Mouse (Mus musculus) heart, adult 8-10 months (tissue): ENCODE results near the gene Polr3b. TPM values are rescaled to one million over a fixed set of nuclear protein-coding genes. Genes with fewer than 3 reads are reported as not detected.

Experiments
- DNase-seq: peaks from one replicate; pipeline ENCODE4 v3.0.0; 2022; ENCODE audit warnings: low spot score
- total RNA-seq, 4 experiments: library from RNA; stranded (reverse); gene quantifications; 2 replicates each; pipeline ENCODE4 v1.2.4; 2022

The Polr3b gene
- total RNA-seq, 4 experiments from 2014 or later, result 10.7 to 11.6 (median 11.0) TPM

- DNase-seq, result no peak
Observed at GRCm38 (mm10) chr10:84710192-84710591, 88.1 kb downstream of the Polr3b start.

DNA sequence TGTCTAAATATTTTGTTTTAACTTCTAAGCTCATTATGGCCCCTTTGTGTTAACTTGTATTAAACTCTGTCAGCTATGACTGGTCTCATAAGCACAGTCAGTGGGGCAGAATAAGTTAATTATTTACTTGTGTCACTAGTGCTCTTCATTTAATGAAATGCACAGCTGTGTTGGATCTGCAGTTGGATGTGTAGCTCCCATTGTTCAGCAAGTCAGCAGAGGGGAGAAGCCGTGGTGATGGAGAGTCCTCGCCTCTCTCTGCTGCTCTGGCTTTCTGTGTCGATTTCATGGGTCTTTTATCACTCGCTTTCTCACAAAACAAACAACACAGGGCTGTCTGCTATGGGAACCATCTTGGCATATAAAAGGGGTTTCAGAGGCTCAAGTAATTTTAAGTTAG lies 88.7 kb downstream of the Polr3b start:
- no peak for DNase-seq

GRCm38 (mm10) chr10:84711479-84711878 lies 89.4 kb downstream of the Polr3b start:
- no peak for DNase-seq

DNA sequence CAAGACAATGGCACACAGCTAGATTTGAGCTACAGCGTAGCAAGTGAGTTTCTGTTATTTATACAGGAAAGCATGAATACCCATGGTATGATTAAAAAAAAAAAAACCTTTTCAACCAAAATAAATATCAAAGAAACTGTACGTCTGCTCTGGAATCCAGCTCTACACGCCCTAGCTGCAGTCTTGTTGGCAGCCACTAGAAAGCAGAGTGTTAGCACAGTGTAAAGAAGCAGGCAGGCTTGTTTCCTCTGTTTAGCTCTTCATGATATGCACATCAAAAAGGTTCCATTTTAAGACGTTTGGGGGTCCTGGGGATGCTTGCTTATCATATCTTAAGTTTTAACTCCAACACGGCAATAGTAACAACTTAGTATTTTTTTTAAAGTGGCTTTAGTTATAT lies 89.8 kb downstream of the Polr3b start:
- DNase-seq, result no peak

DNA sequence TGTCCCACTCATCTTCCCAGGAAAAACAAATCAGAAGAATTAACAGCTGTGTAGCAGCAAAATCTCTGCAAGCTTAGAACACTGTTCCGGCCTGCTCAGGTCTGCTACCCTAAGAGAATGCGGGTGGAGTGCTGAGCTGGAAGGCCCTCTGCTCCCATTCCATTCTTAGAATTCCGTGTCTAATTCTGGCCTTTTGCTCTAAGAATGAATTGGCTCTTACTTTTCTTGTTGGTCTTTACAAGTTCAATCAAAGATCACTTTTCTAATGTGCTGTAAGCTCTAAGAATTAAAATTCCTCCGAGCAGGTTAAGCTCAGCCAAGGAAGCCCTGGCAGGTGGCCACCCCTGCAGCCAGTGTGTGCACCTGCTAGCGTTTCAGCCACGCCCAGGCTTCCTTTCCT lies 90.4 kb downstream of the Polr3b start:
- DNase-seq, result no peak

GRCm38 (mm10) chr10:84713043-84713442 lies 91.0 kb downstream of the Polr3b start:
- DNase-seq, result no peak

- no peak for DNase-seq
Observed at GRCm38 (mm10) chr10:84715639-84716038, 93.5 kb downstream of the Polr3b start.

DNA sequence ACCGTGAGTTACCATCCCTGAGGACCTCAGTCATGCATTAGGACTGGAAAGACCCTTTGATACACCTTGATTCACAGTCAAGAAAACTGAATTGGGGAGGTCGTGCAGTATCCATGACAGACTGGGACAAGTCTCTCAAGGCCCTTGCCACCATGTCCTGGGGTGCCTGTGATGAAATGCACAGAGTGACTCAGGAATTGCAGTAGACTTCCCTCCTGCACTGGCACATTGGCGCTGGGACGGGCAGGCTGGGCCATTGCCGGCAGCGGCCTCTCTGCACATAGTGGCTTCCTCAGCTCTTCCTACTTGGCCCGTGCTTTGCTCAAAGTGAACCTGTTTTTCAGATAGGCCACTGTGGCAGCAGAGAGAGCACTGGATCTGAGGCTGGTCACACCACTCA lies 94.5 kb downstream of the Polr3b start:
- no peak for DNase-seq

GRCm38 (mm10) chr10:84722711-84723110 lies 100.6 kb downstream of the Polr3b start:
- no peak for DNase-seq

DNA sequence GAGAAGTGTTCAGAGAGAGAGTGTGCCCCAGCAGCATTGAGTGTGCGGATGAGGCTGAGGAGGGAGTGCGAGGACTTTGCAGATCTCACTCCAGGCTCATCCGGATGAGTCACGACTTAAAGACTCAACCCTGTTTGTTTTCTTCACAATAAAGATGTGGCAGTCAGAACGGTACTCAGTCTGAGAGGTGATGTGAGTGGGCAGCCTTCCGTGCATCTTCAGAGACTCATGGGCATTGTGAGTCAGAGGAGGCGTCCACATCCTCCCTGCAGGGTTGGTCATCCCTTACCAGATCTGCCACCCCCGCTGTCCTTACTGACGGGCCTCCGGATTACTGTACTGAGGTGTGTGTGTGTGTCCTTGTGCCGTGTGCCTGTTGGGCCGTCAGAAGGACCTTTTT lies 104.9 kb downstream of the Polr3b start:
- DNase-seq, result no peak

DNA sequence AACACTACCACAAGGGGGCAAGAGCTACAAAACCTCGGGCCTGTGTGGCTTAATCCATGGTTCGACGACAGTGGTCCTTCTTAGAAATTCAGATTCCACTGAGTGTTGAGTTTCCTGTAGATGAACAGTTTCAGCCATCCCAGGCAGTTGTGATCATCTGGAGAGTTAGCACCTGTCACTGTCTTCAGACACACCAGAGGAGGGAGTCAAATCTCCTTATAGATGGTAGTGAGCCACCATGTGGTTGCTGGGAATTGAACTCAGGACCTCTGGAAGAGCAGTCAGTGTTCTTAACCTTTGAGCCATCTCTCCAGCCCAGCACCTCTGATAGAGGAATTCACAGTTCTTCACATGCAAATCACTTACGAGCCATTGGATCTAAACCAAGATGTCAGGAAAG lies 105.7 kb downstream of the Polr3b start:
- no peak for DNase-seq

DNA sequence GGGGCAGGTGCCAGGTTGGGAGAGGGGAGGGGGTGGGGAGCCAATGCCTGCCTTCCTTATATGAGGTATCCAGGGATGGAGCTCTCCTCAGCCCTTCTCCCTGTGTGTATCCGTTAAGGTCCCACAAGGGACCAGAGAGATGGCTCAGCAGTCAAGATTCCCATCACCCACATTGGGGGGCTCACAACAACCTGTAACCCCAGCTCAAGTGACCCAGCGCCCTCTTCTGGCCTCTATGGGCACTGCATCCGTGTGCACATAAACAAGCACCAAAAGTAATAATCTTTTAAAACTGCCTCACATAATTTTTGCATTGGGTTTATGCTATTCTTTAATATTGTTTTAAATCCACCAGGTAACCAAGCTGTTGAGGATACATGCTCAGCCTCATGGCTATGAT lies 108.0 kb downstream of the Polr3b start:
- DNase-seq, result no peak

DNA sequence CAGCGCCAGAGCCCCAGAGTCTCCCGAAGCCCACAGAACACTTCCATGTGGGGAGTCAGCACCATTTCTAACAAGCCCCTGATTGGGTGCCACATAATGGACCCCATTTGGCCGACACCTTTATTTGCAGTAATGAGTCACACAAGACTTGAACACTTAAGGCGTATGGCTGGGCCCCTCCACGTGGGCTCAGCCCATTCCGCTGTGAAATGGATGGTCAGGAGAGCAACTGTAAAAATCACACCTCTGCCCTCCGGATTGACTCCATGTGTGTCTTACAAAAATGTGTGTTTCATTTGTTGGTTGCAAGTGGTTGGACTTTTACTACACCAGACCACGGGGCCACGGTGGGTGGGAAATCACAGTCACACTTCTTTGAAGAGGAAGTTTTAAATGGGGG lies 108.9 kb downstream of the Polr3b start:
- no peak for DNase-seq

DNA sequence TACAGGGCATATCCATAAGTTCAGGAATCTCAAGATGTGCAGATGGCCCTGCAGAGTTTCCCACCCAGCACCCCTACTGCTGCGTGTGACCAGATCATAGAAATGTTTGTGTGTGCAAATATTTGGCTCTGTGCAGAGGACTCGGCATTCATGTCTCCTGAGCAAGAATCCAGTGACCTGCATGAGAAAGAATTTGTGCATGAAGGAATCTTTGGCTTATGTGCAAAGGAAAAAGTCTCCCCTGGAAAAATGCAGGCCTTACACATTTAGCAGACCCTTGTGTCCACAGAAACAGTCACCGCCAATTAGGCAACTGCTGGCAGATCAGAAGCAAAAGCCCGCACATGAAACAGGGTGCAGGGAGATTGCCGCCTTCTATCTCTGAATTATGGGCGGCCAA lies 111.4 kb downstream of the Polr3b start:
- no peak for DNase-seq

DNA sequence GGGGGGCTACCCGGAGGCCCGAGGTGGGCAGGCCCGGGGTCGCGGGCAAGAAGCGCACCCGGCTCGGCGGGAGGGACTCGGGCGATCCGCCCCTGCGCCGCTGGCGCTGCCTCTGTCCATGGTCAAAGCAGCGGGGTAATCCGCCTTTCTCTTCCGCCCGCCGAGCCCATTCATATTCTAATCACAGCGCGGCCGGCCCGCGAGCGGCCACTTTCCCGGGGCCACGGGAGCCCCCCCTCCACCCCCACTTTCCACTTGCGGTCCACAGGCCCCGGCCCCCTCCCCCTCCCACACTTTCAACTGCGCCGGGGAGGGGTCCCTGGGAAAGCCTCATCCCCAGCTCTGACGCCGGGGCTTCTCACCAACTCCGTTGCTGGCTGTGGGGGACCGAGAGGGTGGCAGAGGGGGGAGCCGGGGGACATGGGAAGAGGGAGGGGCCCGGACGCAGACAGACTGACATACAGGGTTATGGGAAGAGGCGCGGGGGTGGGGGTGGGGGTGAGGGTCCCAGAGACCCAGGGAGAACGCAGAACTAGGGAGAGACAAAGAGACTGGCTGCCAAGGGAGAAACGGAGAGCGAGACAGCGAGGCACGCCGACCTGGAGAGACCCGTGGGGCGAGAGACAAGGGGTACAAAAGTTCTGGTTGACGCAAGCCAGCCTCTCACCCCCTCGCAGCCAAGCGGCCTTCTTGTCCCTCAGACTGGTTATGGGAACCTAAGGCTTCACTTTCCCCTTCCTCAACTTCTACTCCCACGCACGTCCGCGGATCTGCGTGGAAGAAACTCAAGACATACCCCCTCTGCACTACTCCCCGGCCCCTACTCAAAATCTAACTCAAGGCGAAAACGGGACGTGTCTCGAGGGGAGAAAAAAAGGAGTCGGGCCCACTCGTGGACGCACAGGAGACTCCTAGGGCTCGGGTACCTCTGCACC lies 133.0 kb downstream of the Polr3b start:
- DNase-seq, result no peak

GRCm38 (mm10) chr10:84755786-84756203 lies 133.7 kb downstream of the Polr3b start, which contains the start of gene Rfx4:
TSS of gene Rfx4 (plus strand) at chr10:84756062.
- no peak for DNase-seq

GRCm38 (mm10) chr10:84756435-84757095 lies 134.5 kb downstream of the Polr3b start:
- DNase-seq, result no peak

GRCm38 (mm10) chr10:84757426-84758199 lies 135.5 kb downstream of the Polr3b start:
- no peak for DNase-seq

GRCm38 (mm10) chr10:84758200-84758468 lies 136.0 kb downstream of the Polr3b start:
- DNase-seq, result no peak

DNA sequence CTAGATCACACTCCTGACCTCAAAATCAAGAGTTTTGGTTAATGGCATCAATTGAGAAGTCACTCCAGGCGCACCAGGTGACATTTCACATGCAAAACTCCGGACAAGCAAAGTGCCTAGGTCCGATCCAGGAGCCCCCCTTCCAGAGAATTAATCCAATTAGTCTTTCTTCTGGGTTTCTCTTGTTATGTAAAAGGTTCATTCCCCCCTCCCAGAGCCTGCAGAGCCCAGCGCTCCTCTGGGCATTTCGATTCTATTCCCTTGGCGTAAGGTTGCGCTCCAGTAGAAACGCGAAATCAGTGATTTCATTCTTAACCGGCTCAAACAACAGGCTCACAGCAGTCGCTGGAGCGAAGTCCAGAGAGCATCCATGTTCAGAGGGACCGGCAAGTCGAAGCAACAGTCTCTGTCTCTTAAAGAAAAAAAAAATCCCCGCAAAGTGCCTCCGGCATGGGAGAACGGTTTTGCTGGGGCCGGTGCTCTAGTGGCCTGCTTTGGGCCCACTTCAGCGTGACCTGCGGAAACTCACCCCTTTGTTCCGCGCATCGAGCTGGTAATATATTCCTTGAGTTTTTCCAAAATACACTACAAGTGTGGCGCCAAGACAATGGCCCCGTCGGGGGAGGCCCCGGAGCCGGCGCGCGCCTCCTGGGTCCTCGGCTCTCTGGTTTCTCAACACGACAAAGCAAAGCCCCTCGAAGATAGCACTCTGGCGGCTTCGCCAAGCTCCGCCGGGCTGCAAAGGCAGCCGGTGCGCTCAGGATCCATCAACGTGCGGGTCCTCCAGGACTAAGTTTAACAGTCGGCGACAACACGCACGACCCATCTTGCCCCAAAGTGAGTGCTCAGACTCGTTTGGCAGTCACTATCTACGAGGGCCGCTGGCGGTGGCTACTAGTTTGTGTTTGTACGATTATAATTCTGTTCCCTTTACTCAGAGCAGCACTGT lies 136.7 kb downstream of the Polr3b start:
- no peak for DNase-seq

- DNase-seq, result no peak
Observed at GRCm38 (mm10) chr10:84759511-84760117, 137.5 kb downstream of the Polr3b start.
